Mouse (Mus musculus): ENCODE measurements around the gene Plb1. TPM values are rescaled to one million over a fixed set of nuclear protein-coding genes. Genes with fewer than 3 reads are reported as not detected.

Gene Plb1
- polyA plus RNA-seq, 1 experiment = 8.7 TPM

DNA sequence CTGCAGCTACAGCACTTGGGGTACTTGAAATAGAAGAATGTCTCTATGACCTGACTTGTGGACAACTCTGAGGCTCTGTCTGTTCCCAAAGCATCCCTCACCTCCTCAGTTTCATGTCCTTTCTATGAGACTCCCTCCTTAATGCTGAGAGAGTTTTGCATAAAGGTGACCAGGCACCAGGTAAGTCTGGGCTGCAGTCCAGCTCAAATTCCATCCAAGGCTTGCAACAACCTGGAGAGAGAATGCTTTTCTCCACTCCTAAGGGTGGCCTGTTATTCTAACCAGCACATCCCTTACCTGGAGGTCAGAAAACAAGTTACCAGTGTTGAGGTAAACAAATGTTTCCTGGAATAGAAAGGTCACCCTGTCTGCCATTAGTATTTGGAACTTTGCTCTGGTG is 159.8 kb downstream of the Plb1 start:
- H3K27me3 ChIP-seq (ENCODE audit: control insufficient read depth, insufficient read depth, low read length) = no peaks in the 10 kb centered on the region
- DNase-seq = no peak
- no peaks in the 10 kb centered on the region for H3K36me3 ChIP-seq (ENCODE audit: control insufficient read depth, insufficient read depth, low read length)
- no peaks in the 10 kb centered on the region for H3K4me1 ChIP-seq (replicated peaks; ENCODE audit: control insufficient read depth, insufficient read depth, low read length)
- no peak for TF ChIP-seq CTCF (IDR thresholded peaks at IDR 0.05; ENCODE audit: borderline replicate concordance, control insufficient read depth, extremely low read depth, insufficient read depth, low read length, poor library complexity)
- no peak for TF ChIP-seq POLR2A (IDR thresholded peaks at IDR 0.05; ENCODE audit: control insufficient read depth, extremely low read depth, insufficient read depth, low read length, poor library complexity)
- no peak overlapping the region for H3K4me3 ChIP-seq (ENCODE audit: control insufficient read depth, insufficient read depth, low read length)
- H3K27ac ChIP-seq (ENCODE audit: control insufficient read depth, insufficient read depth, low read length) = no peak overlapping the region

DNA sequence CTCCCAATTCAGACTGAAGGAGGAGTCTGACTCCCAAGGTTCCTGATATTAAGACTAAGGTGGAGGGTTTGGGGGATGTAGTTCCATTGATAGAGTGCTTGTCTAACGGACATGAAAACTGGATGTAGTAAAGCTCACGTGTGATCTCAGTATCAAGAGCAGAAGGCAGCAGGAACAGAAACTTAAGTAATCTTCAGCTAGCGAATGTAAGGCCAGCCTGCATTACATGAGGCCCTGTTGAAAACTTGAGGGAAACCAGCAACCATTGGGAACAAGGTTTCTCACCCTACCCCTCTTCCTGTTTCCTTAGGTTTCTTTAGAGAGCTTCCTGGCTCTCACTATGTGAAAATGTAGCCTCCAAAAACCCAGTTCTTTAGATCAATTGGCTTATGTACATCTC is 162.1 kb downstream of the Plb1 start:
- TF ChIP-seq CTCF (IDR thresholded peaks at IDR 0.05; ENCODE audit: borderline replicate concordance, control insufficient read depth, extremely low read depth, insufficient read depth, low read length, poor library complexity) = no peak
- no peak for TF ChIP-seq POLR2A (IDR thresholded peaks at IDR 0.05; ENCODE audit: control insufficient read depth, extremely low read depth, insufficient read depth, low read length, poor library complexity)
- Histone ChIP-seq H3K4me1 (replicated peaks; ENCODE audit: control insufficient read depth, insufficient read depth, low read length) (no peaks in the 10 kb centered on the region), H3K4me3 (ENCODE audit: control insufficient read depth, insufficient read depth, low read length) (no peak overlapping the region), H3K36me3 (ENCODE audit: control insufficient read depth, insufficient read depth, low read length) (no peaks in the 10 kb centered on the region), H3K27me3 (ENCODE audit: control insufficient read depth, insufficient read depth, low read length) (no peaks in the 10 kb centered on the region), H3K27ac (ENCODE audit: control insufficient read depth, insufficient read depth, low read length) (no peak overlapping the region)
- no peak for DNase-seq
- WGBS = 88% methylated on average over 3 of the region's 3 CpGs

DNA sequence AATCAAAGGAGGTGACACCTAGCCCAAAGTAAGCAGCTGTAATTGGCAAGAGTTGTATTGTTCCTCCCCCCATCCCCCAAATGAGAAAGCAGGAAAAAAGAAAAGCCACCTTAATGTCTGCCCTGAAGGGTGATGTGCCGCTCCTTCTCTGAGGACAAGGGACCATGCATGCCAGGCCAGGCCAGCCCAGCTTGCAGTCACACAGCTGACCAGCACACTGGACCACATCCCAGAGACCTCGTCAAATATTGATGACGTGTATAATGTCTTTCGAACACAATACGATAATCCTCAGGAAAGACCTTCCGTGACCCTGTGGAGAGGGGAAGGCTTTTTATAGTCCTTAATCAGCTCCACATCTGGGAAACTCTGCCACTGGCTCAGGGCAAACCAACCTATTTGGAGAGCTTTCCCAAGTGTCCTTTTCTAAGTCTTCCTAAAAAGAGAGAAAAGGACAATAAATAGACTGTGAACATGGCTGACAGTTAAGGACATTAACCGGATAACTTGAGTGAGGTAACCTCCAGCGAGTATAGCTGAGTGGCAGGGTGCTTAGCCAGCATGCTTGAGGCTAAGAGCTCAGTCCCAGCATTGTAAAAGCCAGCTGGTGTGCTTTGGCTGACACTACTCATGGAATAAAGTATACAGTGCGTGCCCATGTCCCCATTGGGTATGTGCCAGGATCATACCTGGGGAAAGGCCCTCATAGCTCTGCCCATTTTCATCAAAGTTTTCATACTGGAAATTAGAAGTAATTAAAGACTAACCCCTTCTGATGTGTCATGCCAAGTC is 162.8 kb downstream of the Plb1 start:
- no peak overlapping the region for H3K27ac ChIP-seq (ENCODE audit: control insufficient read depth, insufficient read depth, low read length)
- H3K4me3 ChIP-seq (ENCODE audit: control insufficient read depth, insufficient read depth, low read length) = no peak overlapping the region
- H3K27me3 ChIP-seq (ENCODE audit: control insufficient read depth, insufficient read depth, low read length) = no peaks in the 10 kb centered on the region
- no peaks in the 10 kb centered on the region for H3K4me1 ChIP-seq (replicated peaks; ENCODE audit: control insufficient read depth, insufficient read depth, low read length)
- no peak for DNase-seq
- H3K36me3 ChIP-seq (ENCODE audit: control insufficient read depth, insufficient read depth, low read length) = no peaks in the 10 kb centered on the region
- TF ChIP-seq POLR2A (IDR thresholded peaks at IDR 0.05; ENCODE audit: control insufficient read depth, extremely low read depth, insufficient read depth, low read length, poor library complexity) = no peak
- no peak for TF ChIP-seq CTCF (IDR thresholded peaks at IDR 0.05; ENCODE audit: borderline replicate concordance, control insufficient read depth, extremely low read depth, insufficient read depth, low read length, poor library complexity)
- 97% methylated on average over 9 of the region's 9 CpGs for WGBS

- 96% methylated on average over 3 of the region's 3 CpGs for WGBS
- H3K4me3 ChIP-seq (ENCODE audit: control insufficient read depth, insufficient read depth, low read length) = no peak overlapping the region
- no peak for DNase-seq
- no peak overlapping the region for H3K27ac ChIP-seq (ENCODE audit: control insufficient read depth, insufficient read depth, low read length)
- H3K27me3 ChIP-seq (ENCODE audit: control insufficient read depth, insufficient read depth, low read length) = no peaks in the 10 kb centered on the region
- no peaks in the 10 kb centered on the region for H3K36me3 ChIP-seq (ENCODE audit: control insufficient read depth, insufficient read depth, low read length)
- TF ChIP-seq CTCF (IDR thresholded peaks at IDR 0.05; ENCODE audit: borderline replicate concordance, control insufficient read depth, extremely low read depth, insufficient read depth, low read length, poor library complexity) (no peak), POLR2A (IDR thresholded peaks at IDR 0.05; ENCODE audit: control insufficient read depth, extremely low read depth, insufficient read depth, low read length, poor library complexity) (no peak)
- no peaks in the 10 kb centered on the region for H3K4me1 ChIP-seq (replicated peaks; ENCODE audit: control insufficient read depth, insufficient read depth, low read length)
These were observed 165.2 kb downstream of the Plb1 start for GRCm38 (mm10) chr5:32397719-32398118.

GRCm38 (mm10) chr5:32400926-32401325 is 168.4 kb downstream of the Plb1 start:
- WGBS = 97% methylated on average over 2 of the region's 2 CpGs

GRCm38 (mm10) chr5:32403082-32403953 is 170.8 kb downstream of the Plb1 start:
- no peaks in the 10 kb centered on the region for H3K27me3 ChIP-seq (ENCODE audit: control insufficient read depth, insufficient read depth, low read length)
- TF ChIP-seq CTCF (IDR thresholded peaks at IDR 0.05; ENCODE audit: borderline replicate concordance, control insufficient read depth, extremely low read depth, insufficient read depth, low read length, poor library complexity) = no peak
- no peak for TF ChIP-seq POLR2A (IDR thresholded peaks at IDR 0.05; ENCODE audit: control insufficient read depth, extremely low read depth, insufficient read depth, low read length, poor library complexity)
- no peak for DNase-seq
- 54% methylated on average over 9 of the region's 9 CpGs for WGBS
- no peak overlapping the region for H3K27ac ChIP-seq (ENCODE audit: control insufficient read depth, insufficient read depth, low read length)
- H3K36me3 ChIP-seq (ENCODE audit: control insufficient read depth, insufficient read depth, low read length) = no peaks in the 10 kb centered on the region
- H3K4me3 ChIP-seq (ENCODE audit: control insufficient read depth, insufficient read depth, low read length) = no peak overlapping the region
- H3K4me1 ChIP-seq (replicated peaks; ENCODE audit: control insufficient read depth, insufficient read depth, low read length) = no peaks in the 10 kb centered on the region

More at GRCm38 (mm10) chr5:32400926-32401325, 168.4 kb downstream of the Plb1 start:
- Histone ChIP-seq H3K27ac (ENCODE audit: control insufficient read depth, insufficient read depth, low read length) (no peak overlapping the region), H3K4me1 (replicated peaks; ENCODE audit: control insufficient read depth, insufficient read depth, low read length) (no peaks in the 10 kb centered on the region), H3K36me3 (ENCODE audit: control insufficient read depth, insufficient read depth, low read length) (no peaks in the 10 kb centered on the region), H3K27me3 (ENCODE audit: control insufficient read depth, insufficient read depth, low read length) (no peaks in the 10 kb centered on the region), H3K4me3 (ENCODE audit: control insufficient read depth, insufficient read depth, low read length) (no peak overlapping the region)
- TF ChIP-seq CTCF (IDR thresholded peaks at IDR 0.05; ENCODE audit: borderline replicate concordance, control insufficient read depth, extremely low read depth, insufficient read depth, low read length, poor library complexity) = no peak
- TF ChIP-seq POLR2A (IDR thresholded peaks at IDR 0.05; ENCODE audit: control insufficient read depth, extremely low read depth, insufficient read depth, low read length, poor library complexity) = no peak
- no peak for DNase-seq
